Mouse (Mus musculus): ENCODE results near the gene Syne3. TPM values are rescaled to one million over a fixed set of nuclear protein-coding genes. Genes with fewer than 3 reads are reported as not detected.

Syne3 gene
- total RNA-seq, 2 experiments from 2014 or later = 0.82 to 1.4 TPM

DNA sequence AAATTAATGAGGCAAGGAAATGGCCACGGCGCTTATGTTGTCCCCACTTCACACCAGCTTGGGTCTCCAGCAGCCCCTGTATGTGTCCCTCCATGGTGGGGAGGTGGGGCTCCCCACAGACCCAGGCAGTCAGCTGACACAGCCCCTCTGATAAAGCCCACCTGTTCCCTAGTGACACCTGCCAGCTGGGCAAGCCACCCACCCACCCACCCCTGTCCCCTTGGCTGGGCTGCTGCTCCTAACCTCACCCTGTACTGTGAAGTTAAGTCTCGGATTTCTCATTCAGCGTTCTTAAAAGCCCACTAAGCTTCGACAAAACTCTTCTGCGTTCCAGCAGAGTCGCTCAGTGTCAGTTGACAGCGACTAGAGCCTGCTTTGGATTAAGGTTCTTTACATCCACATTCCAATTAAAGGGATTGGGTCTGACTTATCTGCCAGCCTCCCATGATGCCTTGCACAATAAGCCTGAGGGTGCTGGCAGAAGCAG lies 33.2 kb downstream of the Syne3 start:
- DNase-seq = no peak
- intact Hi-C loops (cut with DNase I) = no loop called here

DNA sequence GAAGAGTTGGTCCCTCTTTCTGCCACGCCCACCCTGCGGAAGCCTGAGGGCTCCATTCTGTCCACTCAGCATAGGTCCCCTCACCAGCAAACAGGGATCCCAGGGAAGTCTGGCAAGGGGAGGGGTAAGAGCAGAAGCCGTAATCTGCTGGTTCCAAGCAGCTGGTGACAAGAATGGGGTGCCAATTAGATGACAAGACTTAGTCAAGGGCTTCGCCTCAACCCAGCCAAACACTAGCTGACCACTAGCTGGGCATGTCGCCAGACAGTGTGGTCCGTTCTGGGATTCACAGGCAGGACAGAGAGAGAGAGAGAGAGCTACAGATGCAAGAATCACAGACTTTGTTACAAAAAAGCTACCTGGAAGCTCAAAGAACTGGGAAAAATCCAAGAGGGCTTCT lies 36.7 kb downstream of the Syne3 start:
- DNase-seq = peak; percentile 47
- intact Hi-C loops (cut with DNase I) = no loop called here

DNA sequence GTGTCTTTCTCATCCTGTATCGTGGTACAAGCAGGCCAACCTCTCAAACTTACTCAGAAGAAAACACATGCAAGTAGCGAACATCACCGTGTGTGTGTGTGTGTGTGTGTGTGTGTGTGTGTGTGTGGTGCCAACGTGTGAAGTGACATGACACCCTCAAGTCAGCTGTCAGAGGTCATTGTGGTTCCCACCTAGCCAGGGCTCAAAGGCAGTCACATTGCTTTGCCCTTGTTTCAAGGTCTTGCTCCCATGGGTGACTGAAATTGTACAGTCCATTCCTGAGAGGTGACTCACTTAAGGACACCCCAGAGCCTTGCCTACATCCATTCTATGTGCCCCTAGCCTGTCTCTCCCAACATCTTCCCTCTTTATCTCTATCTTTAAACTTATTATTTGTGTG lies 40.0 kb downstream of the Syne3 start:
- no peak for DNase-seq
- intact Hi-C loops (cut with DNase I) = no loop called here

DNA sequence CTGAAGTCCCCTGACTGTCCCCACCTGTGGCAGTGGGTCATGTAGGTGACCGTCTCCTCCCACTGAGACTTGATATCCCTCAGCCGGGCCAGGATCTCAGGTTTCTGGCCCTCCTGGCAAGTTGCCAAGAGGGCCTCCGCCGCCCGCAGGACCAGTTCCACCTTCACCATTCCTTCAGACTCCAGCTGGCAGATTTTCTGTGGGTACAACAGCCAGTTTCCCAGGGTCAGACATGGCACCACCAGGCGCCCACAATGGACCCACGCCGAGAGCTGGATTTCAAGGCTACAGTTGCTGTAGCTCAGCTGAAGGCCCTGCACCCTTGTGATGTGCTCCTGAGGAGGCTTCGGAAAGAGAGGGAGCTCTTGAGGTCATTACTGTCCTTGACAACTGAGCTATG lies 40.4 kb downstream of the Syne3 start:
- intact Hi-C loops (cut with DNase I) = no loop called here
- no peak for DNase-seq

DNA sequence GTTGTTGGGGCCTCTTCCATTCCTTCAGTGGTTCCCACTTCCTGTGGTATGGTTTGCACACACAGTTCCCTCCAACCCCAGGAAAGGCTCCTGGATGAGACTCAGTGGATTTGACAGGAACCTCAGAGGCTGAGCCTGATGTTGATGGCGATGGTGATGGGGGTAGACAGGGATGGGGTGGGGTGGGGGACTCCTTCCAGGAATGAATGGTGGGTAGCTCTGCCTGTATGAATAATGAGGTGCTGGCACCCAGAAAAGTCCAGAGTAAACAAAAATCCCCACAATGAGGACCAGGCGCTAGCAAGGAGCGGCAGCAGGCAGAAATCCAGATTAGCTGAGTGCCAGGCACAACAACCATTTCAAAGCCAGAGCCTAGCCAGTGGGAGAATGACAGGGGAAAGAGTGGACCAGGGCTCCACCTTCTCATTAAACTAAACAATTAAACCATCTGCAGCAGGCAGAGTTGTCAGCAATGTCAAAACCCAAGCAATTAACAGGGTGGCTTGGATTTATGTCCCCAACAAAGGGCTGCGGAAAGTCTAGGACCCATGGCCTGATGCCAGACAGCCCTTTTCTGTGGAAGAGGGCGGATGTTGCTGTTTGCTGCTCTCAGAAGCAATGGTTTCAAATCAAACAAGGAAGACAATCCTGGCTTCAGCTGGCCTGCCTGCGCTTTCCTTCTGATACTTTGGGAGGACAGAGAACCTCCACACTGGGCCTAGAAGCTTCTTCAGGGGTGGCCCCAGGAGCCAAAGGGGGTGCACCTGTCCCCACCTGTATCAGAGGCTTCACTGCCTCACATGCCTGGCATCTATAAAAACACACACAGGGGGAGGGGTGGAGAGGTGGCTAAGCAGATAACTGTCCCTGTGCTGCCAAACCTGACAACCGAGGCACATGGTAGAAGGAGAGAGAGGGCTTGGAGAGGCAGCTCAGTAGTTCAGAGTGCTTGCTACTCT lies 44.4 kb downstream of the Syne3 start:
- intact Hi-C loops (cut with DNase I) = no loop called here

DNA sequence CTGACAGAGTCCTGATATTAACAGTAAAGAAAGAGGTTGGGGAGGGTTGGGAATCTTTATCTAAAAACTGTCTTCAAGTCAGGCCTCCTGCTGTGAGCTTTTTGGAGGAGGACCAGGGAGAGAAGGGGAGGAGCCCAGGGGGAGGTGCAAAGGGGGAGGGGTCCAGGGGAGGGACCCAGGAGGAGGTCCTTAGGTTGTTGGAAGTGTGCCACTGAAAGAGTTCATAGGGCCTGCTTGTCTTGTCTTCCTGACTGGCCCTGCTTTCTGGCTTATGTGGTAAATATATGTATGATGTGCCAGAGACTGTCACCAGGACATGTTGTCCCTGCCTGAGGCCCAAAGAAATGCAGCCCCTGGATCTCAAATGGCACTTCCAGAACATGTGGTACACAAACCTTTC lies 49.2 kb downstream of the Syne3 start:
- DNase-seq = no peak
- intact Hi-C loops (cut with DNase I) = no loop called here

More for the DNA sequence above, 44.4 kb downstream of the Syne3 start:
- peak; percentile 43 for DNase-seq

DNA sequence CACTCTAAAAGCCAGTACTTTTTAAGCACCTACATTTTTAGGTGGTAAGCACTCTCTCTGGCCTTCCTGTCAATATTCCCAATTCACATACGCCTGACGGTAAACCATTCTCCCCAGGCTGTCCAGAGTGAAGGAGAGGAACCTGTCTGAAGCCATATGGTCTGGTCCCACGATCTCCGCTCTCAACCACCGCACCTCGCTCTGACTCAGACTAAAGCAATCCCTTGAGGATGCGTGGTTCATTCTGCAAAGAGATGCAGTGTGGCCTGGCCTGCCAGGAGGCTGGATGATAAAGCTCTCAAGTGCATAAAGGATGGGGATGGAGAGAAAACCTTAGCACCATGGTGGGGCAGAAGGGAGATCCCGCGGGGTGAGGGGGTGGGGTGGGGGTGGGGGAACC lies 49.6 kb downstream of the Syne3 start:
- intact Hi-C loops (cut with DNase I) = loop anchor here (10.0 kb wide), 1 partner anchor 465 kb away; no protein-coding TSS in a partner anchor
- no peak for DNase-seq

DNA sequence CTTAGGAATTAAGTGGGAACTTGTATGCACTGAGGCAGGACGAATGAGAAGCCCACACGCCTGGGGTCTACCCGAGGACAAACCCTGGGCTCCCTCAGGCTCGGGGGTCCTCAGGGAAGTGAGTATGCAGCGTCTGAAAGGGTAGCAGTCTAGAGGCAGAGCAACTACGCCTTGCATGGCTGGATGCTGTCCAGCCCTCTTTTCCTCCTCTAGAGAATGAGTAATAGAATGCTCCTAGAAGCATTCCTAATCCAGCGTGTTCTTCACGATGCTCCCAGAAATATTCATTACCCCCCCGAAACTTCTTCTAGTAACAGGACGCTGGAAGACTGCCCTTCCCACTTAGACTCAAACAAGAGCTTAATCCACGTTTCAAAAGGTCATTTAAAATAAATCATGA lies 51.3 kb downstream of the Syne3 start:
- DNase-seq = no peak
- intact Hi-C loops (cut with DNase I) = loop anchor here (10.0 kb wide), 1 partner anchor 467 kb away; no protein-coding TSS in a partner anchor

DNA sequence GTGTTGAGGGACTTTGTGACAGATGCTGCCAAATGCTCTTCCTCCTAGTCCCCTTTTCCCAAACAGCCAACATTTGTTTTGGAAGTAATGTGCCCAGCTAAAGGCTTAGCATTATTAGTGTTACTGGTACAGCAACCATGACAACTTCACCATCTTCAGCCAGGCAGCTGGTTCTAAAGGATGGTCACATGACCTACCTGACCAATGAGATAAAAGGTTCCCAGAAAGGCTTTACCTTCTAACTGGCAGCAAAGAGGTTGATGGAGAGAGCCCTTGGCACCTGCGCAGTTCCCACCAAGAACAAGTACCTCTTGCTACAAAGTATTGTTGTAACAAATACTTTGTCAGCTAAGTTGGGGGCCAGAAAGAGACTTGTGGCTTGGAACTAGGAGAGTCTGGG lies 52.4 kb downstream of the Syne3 start:
- intact Hi-C loops (cut with DNase I) = loop anchor here (10.0 kb wide), 1 partner anchor 468 kb away; no protein-coding TSS in a partner anchor
- DNase-seq = no peak

DNA sequence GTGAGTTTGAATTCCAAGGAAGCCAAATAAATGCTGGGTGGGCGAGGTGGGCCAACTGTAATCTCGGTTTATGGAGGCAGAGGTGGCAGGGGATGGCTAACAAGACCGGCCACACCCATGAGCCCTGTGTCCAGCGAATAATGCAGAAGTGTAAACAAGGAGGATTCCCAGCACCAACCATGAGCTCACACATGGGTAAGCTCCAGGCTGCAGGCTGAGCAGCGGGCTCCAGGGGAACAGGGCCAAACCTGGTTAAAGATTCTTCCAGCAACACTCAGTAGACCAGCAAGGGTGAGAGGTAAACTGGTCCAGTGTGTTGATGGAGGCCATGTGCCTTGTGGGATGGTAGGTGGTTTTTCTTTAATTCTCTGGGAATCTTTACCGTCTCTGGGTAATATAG lies 53.2 kb downstream of the Syne3 start:
- intact Hi-C loops (cut with DNase I) = loop anchor here (10.0 kb wide), 1 partner anchor 468 kb away; no protein-coding TSS in a partner anchor
- no peak for DNase-seq

DNA sequence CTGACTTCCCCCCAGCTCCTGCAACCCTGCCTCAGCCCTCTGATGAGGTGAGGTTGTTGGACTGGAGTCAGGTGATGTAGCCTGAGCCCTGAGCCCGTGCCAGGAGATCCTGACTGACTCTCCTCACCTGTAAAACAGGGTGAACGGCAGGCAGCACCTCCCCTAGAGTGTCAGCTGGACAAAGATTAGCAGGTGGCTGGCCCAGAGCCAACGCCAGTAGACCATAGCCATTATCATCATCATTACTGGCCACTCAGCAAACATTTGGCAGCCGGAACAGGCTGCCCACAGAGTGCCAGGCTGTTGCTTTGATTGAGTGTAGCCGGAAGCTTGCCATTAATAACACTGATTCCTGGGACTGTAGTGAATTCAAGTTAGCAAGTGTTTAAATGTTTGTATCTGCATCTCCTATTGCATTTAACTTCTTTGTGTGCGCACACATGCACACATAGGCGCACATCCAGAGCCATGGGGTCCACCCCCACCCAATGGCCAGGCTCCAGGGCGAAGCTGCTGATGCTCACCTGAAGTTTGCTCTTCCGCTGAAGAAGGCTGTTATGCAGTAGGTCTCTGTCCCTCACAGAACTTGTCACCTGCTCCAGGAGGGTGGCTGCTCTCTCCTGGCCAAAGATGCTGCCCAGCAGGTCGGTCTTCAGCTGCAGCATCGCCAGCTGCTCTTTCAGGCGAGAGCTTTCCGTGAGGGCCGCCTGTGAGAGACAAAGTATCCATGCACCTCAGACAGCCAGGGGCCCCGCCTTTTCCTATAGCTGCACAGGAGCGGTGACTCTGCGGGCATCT lies 54.4 kb downstream of the Syne3 start:
- intact Hi-C loops (cut with DNase I) = loop anchor here (10.0 kb wide), 1 partner anchor 470 kb away; no protein-coding TSS in a partner anchor
- DNase-seq = peak; percentile 92

DNA sequence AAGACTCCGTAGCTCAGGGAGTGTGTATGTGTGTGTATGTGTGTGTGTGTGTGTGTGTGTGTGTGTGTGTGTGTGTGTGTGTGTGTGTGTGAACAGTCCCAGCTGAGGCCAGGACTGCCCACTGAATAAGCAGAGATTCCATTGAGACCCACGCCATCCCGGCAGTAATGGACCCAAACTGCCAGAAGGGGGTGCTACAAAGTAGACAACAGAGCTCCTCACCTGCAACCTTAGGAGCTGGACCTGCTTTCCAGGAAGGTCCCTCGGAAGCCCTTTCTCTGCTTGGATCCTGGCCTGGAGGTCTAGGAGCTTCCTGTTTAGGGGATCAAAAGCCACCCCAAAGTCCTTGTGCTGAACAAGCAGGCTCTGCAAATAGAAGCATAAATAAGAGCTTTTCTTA lies 55.7 kb downstream of the Syne3 start:
- intact Hi-C loops (cut with DNase I) = loop anchor here (2.0 to 10.0 kb wide), 2 partner anchors 71 to 471 kb away; no protein-coding TSS in a partner anchor
- DNase-seq = peak; percentile 51

DNA sequence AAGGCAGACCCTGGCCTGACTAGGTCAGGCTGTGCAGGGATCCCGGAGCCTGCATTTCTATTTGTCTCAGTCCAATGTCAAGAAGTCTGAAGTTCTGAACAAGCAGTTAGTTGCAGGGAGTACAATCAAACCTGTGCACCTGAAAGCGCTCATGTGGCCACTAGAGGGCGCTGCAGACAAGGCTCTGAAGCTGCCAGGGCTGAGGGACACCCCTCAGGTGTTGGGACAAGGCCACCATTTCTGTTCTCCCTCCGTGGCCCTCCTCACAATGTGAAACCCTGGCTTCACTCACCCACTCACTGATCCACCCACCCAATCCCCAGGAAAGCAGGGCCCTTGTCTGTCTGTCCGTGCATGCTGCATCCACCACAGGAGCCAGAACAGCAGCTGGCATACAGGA lies 57.2 kb downstream of the Syne3 start:
- DNase-seq = peak; percentile 86
- intact Hi-C loops (cut with DNase I) = loop anchor here (2.0 to 10.0 kb wide), 2 partner anchors 72 to 472 kb away; no protein-coding TSS in a partner anchor

DNA sequence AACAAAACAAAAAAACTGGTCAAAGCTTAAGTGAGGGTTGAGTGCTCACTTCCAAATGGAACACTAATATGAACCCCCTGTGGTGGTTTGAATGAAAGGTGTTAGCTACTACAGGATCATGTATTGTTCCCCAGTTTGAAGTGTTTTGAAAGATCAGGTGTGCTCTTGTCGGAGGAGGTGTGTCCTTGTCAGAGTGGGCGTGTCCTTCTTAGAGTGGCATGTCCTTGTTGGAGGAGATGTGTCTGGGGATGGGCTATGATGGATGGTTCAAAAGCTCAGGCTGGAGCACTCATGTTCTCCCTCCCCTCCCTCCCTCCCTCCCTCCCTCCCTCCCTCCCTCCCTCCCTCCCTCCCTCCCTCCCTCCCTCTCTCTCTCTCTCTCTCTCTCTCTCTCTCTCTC lies 61.7 kb downstream of the Syne3 start:
- intact Hi-C loops (cut with DNase I) = no loop called here
- DNase-seq = no peak

DNA sequence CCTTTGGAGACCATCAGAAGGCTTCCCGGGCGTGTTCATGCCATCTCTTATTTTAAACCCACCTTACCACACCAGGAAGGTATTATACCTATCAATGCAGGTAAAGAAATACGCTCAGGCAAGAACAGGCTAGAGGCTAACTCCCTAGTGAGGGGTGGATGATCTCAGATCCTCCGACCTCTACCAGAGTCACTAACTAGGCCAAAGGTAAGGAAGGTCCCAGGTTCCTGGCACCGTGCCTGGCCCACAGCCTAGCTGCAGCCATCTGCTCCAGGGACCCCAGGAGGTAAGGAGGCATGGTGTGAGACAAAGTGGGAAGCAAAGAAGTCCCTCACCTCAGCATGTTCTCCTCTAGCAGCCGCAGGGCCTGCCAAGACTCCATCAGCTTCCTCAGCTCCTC lies 63.4 kb downstream of the Syne3 start:
- intact Hi-C loops (cut with DNase I) = no loop called here
- DNase-seq = no peak

DNA sequence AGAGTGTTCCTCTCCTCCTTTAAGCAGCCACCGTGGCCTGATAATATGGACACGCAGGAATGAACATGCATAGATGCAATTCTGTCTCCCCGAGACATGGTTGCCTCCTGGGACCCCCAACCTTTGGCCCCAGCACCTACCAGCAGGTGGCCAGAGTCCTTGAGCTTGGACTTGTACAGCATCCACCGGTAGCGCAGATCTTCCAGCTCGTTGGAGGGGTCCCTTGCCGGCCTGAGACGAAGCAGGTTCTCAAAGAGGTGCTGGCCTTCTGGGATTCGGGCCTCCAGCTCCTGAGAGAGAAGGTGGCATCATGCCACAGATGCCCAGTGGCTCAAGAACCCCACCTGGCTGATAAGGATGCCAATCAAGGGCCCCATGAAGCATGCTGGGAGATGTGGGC lies 69.1 kb downstream of the Syne3 start:
- intact Hi-C loops (cut with DNase I) = no loop called here
- no peak for DNase-seq

DNA sequence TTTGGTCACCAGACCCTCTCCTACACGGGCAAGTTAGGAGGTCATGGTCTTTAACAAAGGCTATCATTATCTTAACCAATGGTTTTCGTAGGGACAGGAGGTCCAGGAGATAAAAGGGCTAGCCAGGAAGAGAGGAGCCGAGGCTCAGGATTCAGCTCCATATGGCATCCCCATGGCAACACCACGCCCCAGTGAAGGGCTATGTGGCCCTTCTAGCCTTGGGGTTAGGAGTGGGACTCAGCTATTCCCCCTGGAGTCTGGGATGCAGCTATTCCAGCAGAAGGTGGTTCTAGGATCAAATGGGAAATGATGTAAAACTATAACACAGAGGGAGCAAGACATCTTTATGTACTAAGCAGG lies 69.6 kb downstream of the Syne3 start:
- intact Hi-C loops (cut with DNase I) = no loop called here

DNA sequence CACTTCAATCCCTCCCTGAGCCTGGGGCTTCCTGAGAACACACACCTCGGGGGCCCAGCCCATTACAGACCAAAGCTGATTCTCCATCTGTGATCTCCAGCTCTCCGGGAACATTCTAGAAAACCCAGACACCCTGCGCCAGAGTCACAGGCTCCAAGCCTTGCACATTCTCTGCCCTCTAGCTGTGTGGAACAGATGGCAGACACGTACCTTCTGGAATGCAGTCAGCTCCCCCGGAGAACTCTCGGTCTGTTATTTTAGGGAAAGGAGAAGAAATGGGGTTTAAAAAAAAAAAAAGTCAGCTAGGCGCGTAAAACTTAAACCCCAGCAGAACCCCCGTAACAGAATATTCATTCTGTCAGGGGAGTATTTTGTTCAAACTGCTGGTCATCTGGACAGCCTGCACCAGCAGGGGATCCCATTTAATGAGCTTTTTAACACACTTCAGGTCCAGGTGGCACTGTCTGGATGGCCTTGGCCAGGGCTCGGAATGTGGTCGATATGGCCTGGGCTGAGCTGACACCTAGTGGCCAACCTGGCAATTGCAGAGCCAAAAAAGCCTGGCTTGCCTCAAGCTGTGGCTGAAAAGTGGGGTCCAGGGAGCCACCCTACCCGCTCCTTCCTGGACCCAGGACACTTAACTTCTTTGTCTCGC lies 70.1 kb downstream of the Syne3 start:
- peak; percentile 92 for DNase-seq
- intact Hi-C loops (cut with DNase I) = loop anchor here (5.0 to 10.0 kb wide), 3 partner anchors 105 to 497 kb away; partner anchors contain the start of gene Dicer1

More for the DNA sequence above, 69.6 kb downstream of the Syne3 start:
- DNase-seq = no peak

DNA sequence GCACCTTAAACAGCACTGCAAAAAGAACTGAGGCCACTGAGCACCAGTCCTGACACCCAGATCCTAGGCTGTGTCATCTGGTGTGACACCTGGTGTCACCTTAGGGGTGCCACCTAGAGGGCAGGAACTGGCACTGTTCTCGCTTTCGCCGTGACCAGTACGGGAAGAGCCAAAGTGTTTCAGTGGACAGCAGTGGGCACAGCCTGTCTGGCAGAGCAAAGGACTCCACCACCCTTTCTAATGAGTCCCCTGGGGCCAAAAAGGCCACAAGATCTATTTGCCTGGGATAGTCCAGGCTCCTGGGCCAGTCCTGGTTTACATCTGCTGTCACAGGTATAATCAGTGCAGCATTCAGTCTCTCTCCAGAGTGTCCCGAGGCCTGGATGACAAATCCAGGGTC lies 70.7 kb downstream of the Syne3 start:
- intact Hi-C loops (cut with DNase I) = loop anchor here (5.0 to 10.0 kb wide), 3 partner anchors 104 to 497 kb away; partner anchors contain the start of gene Dicer1
- peak; percentile 38 for DNase-seq

DNA sequence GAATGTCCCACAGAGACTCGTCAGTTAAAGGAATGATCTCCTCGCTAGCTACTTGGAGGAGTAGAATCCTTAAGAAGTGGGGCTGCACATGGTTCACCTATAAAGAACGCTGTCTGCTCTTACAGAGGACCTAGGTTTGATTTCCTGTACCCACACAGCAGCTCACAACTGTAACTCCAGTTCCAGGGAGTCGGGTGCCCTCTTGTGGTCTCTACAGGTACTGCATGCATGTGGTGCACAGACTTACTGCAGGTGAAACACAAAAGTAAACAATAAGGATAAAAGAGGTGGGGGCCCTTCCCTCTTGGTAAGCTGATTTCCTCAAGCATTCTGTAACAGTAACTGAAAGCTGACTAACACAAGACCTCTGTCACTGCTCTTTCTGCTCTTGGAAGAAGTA lies 73.4 kb downstream of the Syne3 start:
- DNase-seq = peak; percentile 42
- intact Hi-C loops (cut with DNase I) = loop anchor here (5.0 to 10.0 kb wide), 3 partner anchors 101 to 494 kb away; partner anchors contain the start of gene Dicer1

Measured in left cerebral cortex, postnatal 4 days (tissue).